22 mouse cellular contexts compared by ENCODE assay signal in genomic region chr3:143995045-143995444, GRCm38 (mm10).
DNase-seq lines count a peak whose midpoint lies in the region; ATAC-seq and TF ChIP-seq lines count a peak whose summit lies in the region.
"Had no signal": no experiment of that assay in that cellular context is flagged by ENCODE, and none has a peak within 500 bp of the region (broad histone marks: within the 10 kb centered on the region; RNA-seq: fewer than 3 reads in every experiment).

No protein-coding gene starts in this region.

- TF ChIP-seq EP300 in stomach, postnatal 0 days (optimal IDR thresholded peaks at IDR 0.05): no peak

- no peaks in the 10 kb centered on the region for H3K4me1 ChIP-seq in forebrain, embryonic 14.5 days (ENCODE audit: control insufficient read depth, insufficient read depth, low read length)
- no peaks in the 10 kb centered on the region for H3K4me1 ChIP-seq in forebrain, embryonic 10.5 days
- no peaks in the 10 kb centered on the region for H3K4me1 ChIP-seq in kidney, embryonic 15.5 days
- no peaks in the 10 kb centered on the region for H3K4me1 ChIP-seq in megakaryocyte, embryonic 14.5 days
- no peaks in the 10 kb centered on the region for H3K4me1 ChIP-seq in stomach, postnatal 0 days (replicated peaks; ENCODE audit: control insufficient read depth, insufficient read depth)

- no peak overlapping the region for H3K4me2 ChIP-seq in forebrain, embryonic 14.5 days (ENCODE audit: low read length)
- no peak overlapping the region for H3K4me2 ChIP-seq in kidney, embryonic 15.5 days
- no peak overlapping the region for H3K4me2 ChIP-seq in stomach, postnatal 0 days (replicated peaks; ENCODE audit: low read depth)
- H3K4me2 ChIP-seq: embryonic facial prominence, embryonic 13.5 days had no signal

- TF ChIP-seq CTCF in stomach, postnatal 0 days (IDR thresholded peaks at IDR 0.05; ENCODE audit: low read depth): no peak

- no peak overlapping the region for H3K4me3 ChIP-seq in forebrain, embryonic 14.5 days (ENCODE audit: low read depth, low read length)
- H3K4me3 ChIP-seq in forebrain, embryonic 10.5 days: no peak overlapping the region
- H3K4me3 ChIP-seq in kidney, embryonic 15.5 days (replicated peaks): no peak overlapping the region
- H3K4me3 ChIP-seq in megakaryocyte, embryonic 14.5 days (replicated peaks): peak overlapping the region; percentile 20
- H3K4me3 ChIP-seq in stomach, postnatal 0 days (ENCODE audit: low read depth, low read length): no peak overlapping the region
- H3K4me3 ChIP-seq: embryonic facial prominence, embryonic 13.5 days; heart, embryonic 10.5 days; myocyte had no signal

- H3K36me3 ChIP-seq in forebrain, embryonic 14.5 days (ENCODE audit: control insufficient read depth, insufficient read depth, low read length): no peaks in the 10 kb centered on the region
- no peaks in the 10 kb centered on the region for H3K36me3 ChIP-seq in forebrain, embryonic 10.5 days (replicated peaks)
- H3K36me3 ChIP-seq in kidney, embryonic 15.5 days: no peaks in the 10 kb centered on the region
- H3K36me3 ChIP-seq in megakaryocyte, embryonic 14.5 days (replicated peaks; ENCODE audit: low read length): no peaks in the 10 kb centered on the region
- H3K36me3 ChIP-seq in stomach, postnatal 0 days (ENCODE audit: control insufficient read depth, insufficient read depth, low read length): no peaks in the 10 kb centered on the region
- H3K36me3 ChIP-seq: embryonic facial prominence, embryonic 13.5 days; heart, embryonic 10.5 days had no signal

- 85% methylated on average over 3 of the region's 3 CpGs for WGBS in forebrain, embryonic 14.5 days
- 85% methylated on average over 3 of the region's 3 CpGs for WGBS in forebrain, embryonic 10.5 days
- 92% methylated on average over 3 of the region's 3 CpGs for WGBS in kidney, embryonic 15.5 days
- 87% methylated on average over 3 of the region's 3 CpGs for WGBS in stomach, postnatal 0 days

- 0 out of 2 replicates have a peak, but pooled peaks have one; percentile 7 for ATAC-seq in forebrain, embryonic 14.5 days
- 0 out of 2 replicates have a peak, but pooled peaks have one; percentile 12 for ATAC-seq in kidney, embryonic 15.5 days (replicated peaks; ENCODE audit: low FRiP score)
- no peak for ATAC-seq in megakaryocyte, adult 5-6 weeks (ENCODE audit: poor library complexity, severe bottlenecking)
- ATAC-seq in stomach, postnatal 0 days (ENCODE audit: low FRiP score, low TSS enrichment): 0 out of 2 replicates have a peak, but pooled peaks have one; percentile 21
- ATAC-seq: hindbrain, postnatal 0 days; intestine, postnatal 0 days had no signal

- no peak overlapping the region for H3K27ac ChIP-seq in forebrain, embryonic 14.5 days (ENCODE audit: low read depth, low read length)
- H3K27ac ChIP-seq in forebrain, embryonic 10.5 days: no peak overlapping the region
- no peak overlapping the region for H3K27ac ChIP-seq in kidney, embryonic 15.5 days
- H3K27ac ChIP-seq in stomach, postnatal 0 days (replicated peaks): no peak overlapping the region
- H3K27ac ChIP-seq: embryonic facial prominence, embryonic 13.5 days; heart, embryonic 10.5 days; hindbrain, postnatal 0 days had no signal

- no peak for DNase-seq in forebrain, embryonic 14.5 days (ENCODE audit: low spot score)
- DNase-seq in forebrain, embryonic 10.5 days (ENCODE audit: extremely low spot score, low spot score): no peak
- no peak for DNase-seq in kidney, postnatal 14 days
- no peak for DNase-seq in stomach, postnatal 0 days (ENCODE audit: low spot score)
- DNase-seq: adrenal gland, postnatal 14 days; cerebellum, adult 9-11 months; heart, postnatal 14 days; kidney, postnatal 25 days; lung, adult 2 months; right cerebral cortex, postnatal 14 days; spleen, adult 18-20 months; thymus, adult 18-20 months; thymus, postnatal 4 days had no signal

- no peaks in the 10 kb centered on the region for H3K27me3 ChIP-seq in forebrain, embryonic 14.5 days (replicated peaks; ENCODE audit: control insufficient read depth, insufficient read depth, low read length)
- H3K27me3 ChIP-seq in forebrain, embryonic 10.5 days (ENCODE audit: poor library complexity, severe bottlenecking): peaks cover 4% of the 10 kb centered on the region; the same call in 1 of the 2 replicates
- H3K27me3 ChIP-seq in kidney, embryonic 15.5 days: no peaks in the 10 kb centered on the region
- no peaks in the 10 kb centered on the region for H3K27me3 ChIP-seq in megakaryocyte, embryonic 14.5 days (replicated peaks)
- H3K27me3 ChIP-seq in stomach, postnatal 0 days (ENCODE audit: control insufficient read depth, insufficient read depth, low read length): no peaks in the 10 kb centered on the region
- H3K27me3 ChIP-seq: CH12.LX; embryonic facial prominence, embryonic 13.5 days had no signal

- no peak overlapping the region for H3K9ac ChIP-seq in forebrain, embryonic 14.5 days (ENCODE audit: low read length)
- no peak overlapping the region for H3K9ac ChIP-seq in kidney, embryonic 15.5 days
- H3K9ac ChIP-seq in stomach, postnatal 0 days (ENCODE audit: low read length): no peak overlapping the region
- H3K9ac ChIP-seq: embryonic facial prominence, embryonic 13.5 days had no signal

- H3K9me3 ChIP-seq in forebrain, embryonic 14.5 days (replicated peaks; ENCODE audit: control insufficient read depth, low read length): no peaks in the 10 kb centered on the region
- H3K9me3 ChIP-seq in forebrain, embryonic 10.5 days: no peaks in the 10 kb centered on the region
- no peaks in the 10 kb centered on the region for H3K9me3 ChIP-seq in kidney, embryonic 15.5 days (replicated peaks)
- peaks cover 21% of the 10 kb centered on the region for H3K9me3 ChIP-seq in megakaryocyte, embryonic 14.5 days
- no peaks in the 10 kb centered on the region for H3K9me3 ChIP-seq in stomach, postnatal 0 days (ENCODE audit: control insufficient read depth, low read length)
- H3K9me3 ChIP-seq: embryonic facial prominence, embryonic 13.5 days; heart, embryonic 10.5 days had no signal
